Mouse (Mus musculus): ENCODE measurements around the gene F11. TPM values are rescaled to one million over a fixed set of nuclear protein-coding genes. Genes with fewer than 3 reads are reported as not detected.

F11 gene
- polyA plus RNA-seq, 1 experiment from 2014 or later = not detected

DNA sequence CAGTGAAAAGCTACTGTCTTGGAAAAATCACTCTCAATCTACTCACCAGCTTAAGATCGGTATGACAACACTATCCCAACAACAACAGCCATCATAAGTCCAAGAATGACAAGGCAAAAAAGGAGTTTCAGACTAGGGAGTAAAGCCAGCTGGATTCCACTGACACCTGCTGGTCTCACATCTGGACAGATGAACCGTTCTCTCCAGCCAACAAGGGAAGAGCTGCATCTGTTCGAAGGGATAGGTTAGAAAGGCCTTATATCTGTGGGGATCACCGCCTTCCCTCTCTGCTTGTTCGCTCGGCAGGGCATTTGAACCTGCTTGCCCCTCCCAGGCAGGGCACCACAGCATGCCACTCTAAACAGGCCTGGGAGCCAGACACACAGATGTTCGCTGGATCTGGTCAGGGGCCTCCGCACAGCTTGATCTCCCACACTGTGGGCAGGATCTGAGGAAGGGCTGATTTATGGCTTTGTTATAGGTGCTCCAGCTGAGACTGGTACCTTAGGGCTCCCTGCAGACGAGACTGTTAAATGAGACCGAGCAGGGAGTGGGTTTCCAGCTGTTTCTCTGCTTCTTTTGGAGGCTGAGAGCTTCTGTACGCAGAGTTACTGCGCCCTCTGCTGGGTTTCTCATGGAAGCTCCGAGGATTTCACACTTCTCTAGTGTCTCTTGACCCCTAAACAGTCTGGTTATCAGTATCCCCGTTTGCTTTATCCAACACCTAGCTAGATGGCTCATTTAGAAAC is 25.5 kb downstream of the F11 start:
- Histone ChIP-seq H3K9me3 (no peaks in the 10 kb centered on the region), H3K4me3 (no peak overlapping the region), H3K4me1 (no peaks in the 10 kb centered on the region), H3K9ac (replicated peaks) (no peak overlapping the region), H3K27me3 (no peaks in the 10 kb centered on the region), H3K4me2 (replicated peaks) (peak overlapping the region; percentile 27; the same call in 1 of the 2 replicates), H3K36me3 (no peaks in the 10 kb centered on the region), H3K27ac (replicated peaks) (no peak overlapping the region)
- 24% methylated on average over 14 of the region's 14 CpGs for WGBS
- peak; percentile 70 for ATAC-seq (replicated peaks)

DNA sequence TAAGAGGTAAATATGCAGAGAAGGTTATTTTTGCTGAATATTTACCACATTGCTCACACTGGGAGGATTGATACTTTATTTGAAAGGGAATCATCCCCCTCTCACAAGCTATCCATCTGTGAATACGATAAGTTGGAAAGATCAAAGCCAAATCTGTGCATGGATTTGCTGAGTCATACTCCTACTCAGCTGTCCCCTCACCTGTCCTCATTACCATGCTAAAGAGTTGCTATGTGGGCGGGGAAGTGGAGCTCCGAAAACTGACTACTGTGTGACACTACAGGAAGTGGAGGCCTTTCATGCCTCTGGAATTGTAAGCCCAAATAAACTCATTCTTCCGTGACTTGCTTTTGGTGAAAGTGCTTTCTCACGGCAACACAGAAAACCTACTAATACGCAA is 26.6 kb downstream of the F11 start:
- Histone ChIP-seq H3K36me3 (no peaks in the 10 kb centered on the region), H3K4me3 (no peak overlapping the region), H3K27ac (replicated peaks) (no peak overlapping the region), H3K9me3 (no peaks in the 10 kb centered on the region), H3K4me1 (no peaks in the 10 kb centered on the region), H3K9ac (replicated peaks) (no peak overlapping the region), H3K4me2 (replicated peaks) (no peak overlapping the region), H3K27me3 (no peaks in the 10 kb centered on the region)
- 82% methylated on average over 6 of the region's 6 CpGs for WGBS
- no peak for ATAC-seq (replicated peaks)

DNA sequence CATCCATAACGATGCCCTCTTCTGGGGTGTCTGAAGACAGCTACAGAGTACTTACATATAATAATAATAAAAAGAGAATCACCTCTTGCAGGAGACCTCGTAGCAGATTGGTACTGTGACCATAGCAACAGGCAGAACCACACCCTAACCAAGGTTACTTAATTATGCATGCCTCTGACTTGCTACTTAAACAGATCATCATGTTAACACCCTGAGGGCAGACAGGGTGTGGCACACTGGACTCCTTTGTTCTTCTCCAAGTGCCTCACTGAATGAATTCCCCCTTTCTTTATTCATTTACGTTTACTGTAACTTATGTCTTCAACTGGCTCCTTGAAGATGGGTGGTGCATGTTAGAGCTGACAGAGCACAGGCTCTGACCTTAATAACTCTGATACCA is 28.6 kb downstream of the F11 start:
- Histone ChIP-seq H3K4me1 (no peaks in the 10 kb centered on the region), H3K27ac (replicated peaks) (no peak overlapping the region), H3K9me3 (no peaks in the 10 kb centered on the region), H3K4me3 (no peak overlapping the region), H3K27me3 (no peaks in the 10 kb centered on the region), H3K9ac (replicated peaks) (no peak overlapping the region), H3K36me3 (no peaks in the 10 kb centered on the region), H3K4me2 (replicated peaks) (no peak overlapping the region)
- WGBS = 64% methylated on average over 3 of the region's 3 CpGs
- ATAC-seq (replicated peaks) = no peak

DNA sequence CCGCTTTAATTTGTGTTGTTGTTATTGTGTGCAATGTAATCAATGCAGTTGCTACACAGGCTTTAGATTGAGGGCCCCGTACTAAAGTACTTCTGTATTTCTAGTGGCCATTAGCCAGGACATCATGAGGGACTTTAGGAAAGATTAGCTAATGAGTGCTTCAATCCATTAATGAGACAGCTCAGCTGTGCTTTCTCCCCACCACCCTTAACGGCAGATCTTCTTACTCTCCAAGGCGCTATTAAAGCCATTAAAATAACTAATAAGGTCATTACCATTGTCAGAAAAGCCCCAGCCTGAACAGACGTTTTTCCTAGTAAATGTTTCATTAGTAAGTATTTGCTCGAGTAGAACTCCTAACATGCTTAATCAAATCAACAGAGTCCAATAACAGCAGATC is 59.4 kb downstream of the F11 start:
- Histone ChIP-seq H3K4me3 (no peak overlapping the region), H3K36me3 (no peaks in the 10 kb centered on the region), H3K9ac (replicated peaks) (no peak overlapping the region), H3K4me1 (peaks cover 9% of the 10 kb centered on the region), H3K27ac (replicated peaks) (no peak overlapping the region), H3K4me2 (replicated peaks) (no peak overlapping the region), H3K27me3 (no peaks in the 10 kb centered on the region), H3K9me3 (no peaks in the 10 kb centered on the region)
- 15% methylated on average over 6 of the region's 6 CpGs for WGBS
- peak; percentile 53; the same call in 1 of the 2 replicates for ATAC-seq (replicated peaks)

DNA sequence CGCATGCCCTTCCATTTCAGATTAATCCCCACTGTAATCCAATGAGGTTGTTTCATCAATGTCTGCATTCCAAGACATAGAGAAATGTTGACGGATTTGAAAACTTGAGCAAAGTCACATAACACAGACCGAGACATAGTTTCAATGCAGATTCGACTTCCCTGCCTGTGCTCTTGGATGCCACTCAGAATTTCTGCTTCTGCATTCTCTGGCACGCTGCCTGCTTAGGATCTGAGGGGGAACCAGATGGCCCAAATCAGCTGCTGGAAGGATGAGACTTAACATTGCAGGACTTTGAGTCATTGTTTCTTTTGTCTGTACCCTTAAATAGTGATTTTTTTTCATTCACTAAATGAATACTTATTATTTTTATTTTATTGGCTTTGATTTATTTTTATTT is 60.2 kb downstream of the F11 start:
- no peaks in the 10 kb centered on the region for H3K36me3 ChIP-seq
- no peak overlapping the region for H3K9ac ChIP-seq (replicated peaks)
- H3K4me2 ChIP-seq (replicated peaks) = no peak overlapping the region
- peaks cover 9% of the 10 kb centered on the region for H3K4me1 ChIP-seq
- H3K9me3 ChIP-seq = no peaks in the 10 kb centered on the region
- WGBS = 65% methylated on average over 5 of the region's 5 CpGs
- H3K4me3 ChIP-seq = no peak overlapping the region
- H3K27ac ChIP-seq (replicated peaks) = no peak overlapping the region
- H3K27me3 ChIP-seq = no peaks in the 10 kb centered on the region
- peak; percentile 74 for ATAC-seq (replicated peaks)

DNA sequence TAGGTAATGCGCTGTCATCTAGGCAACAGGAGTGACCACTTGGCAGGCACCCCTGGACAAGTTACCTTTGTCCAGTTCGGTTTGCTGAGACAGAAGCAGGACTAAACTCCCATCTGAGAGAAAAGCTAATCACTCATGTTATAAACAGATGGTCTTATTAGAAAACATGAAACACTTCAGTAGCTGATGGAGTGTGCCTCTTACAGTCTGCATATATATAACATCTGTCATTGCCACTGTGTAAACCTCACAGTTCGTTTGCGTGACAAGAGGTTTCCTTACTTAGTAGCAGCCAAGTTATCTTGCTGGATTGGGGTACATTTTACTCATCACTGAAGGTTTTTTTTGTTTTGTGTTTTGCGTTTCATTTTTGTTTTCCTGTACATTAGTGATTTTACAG is 64.5 kb downstream of the F11 start:
- ATAC-seq (replicated peaks) = peak; percentile 58; the same call in 1 of the 2 replicates
- Histone ChIP-seq H3K9ac (replicated peaks) (no peak overlapping the region), H3K4me3 (no peak overlapping the region), H3K27me3 (no peaks in the 10 kb centered on the region), H3K36me3 (no peaks in the 10 kb centered on the region), H3K9me3 (no peaks in the 10 kb centered on the region), H3K4me2 (replicated peaks) (no peak overlapping the region), H3K27ac (replicated peaks) (no peak overlapping the region), H3K4me1 (peaks cover 6% of the 10 kb centered on the region)
- WGBS = 74% methylated on average over 5 of the region's 5 CpGs

DNA sequence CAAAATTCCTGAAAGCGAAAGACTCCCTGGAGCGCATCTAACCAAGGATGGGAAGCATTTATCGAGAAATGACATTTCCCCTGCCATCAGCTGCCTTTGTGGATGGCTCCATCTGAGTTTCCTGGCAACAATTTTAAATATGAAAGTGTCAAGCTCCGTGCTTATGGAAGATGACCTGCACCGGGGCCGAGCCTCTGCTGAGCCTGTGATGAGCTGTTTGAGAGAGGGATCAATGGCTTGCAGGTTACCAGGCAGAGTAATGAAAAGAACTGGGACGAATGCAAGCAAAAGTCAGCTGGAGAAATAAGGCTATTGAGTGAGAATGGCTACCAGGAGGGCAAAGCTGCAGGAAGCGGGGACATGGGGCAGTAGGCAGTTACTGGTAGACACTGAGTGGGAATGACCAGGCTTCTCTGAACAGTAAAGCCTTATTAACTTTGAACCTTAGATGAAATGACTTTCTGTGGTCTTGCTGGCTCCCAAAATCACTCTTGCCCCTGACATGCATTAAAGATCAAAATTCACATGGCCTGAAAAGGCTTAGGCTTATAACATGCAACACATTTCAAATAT is 65.8 kb downstream of the F11 start:
- Histone ChIP-seq H3K36me3 (no peaks in the 10 kb centered on the region), H3K27me3 (no peaks in the 10 kb centered on the region), H3K4me3 (no peak overlapping the region), H3K4me1 (no peaks in the 10 kb centered on the region), H3K27ac (replicated peaks) (no peak overlapping the region), H3K9ac (replicated peaks) (no peak overlapping the region), H3K4me2 (replicated peaks) (no peak overlapping the region), H3K9me3 (no peaks in the 10 kb centered on the region)
- 78% methylated on average over 8 of the region's 8 CpGs for WGBS
- no peak for ATAC-seq (replicated peaks)

Other genes with a start within 250 kb of the F11 start
- gene Mtnr1a, start 192.9 kb downstream of the F11 start, polyA plus RNA-seq (2015; fragmentation: Nextera tagmentation; extraction: Ambion mirVana) = 0.15 TPM in 1 of 2 replicates, not detected in the other
- not detected in 2 replicates for gene Klkb1, start 32.8 kb upstream of the F11 start, polyA plus RNA-seq (2015; fragmentation: Nextera tagmentation; extraction: Ambion mirVana)
- gene Gm45753, start 46.4 kb upstream of the F11 start, polyA plus RNA-seq (2015; fragmentation: Nextera tagmentation; extraction: Ambion mirVana) = 0.11 TPM in 1 of 2 replicates, not detected in the other
- 0.56 and 0.68 TPM in 2 replicates for gene Cyp4v3, start 71.2 kb upstream of the F11 start, polyA plus RNA-seq (2015; fragmentation: Nextera tagmentation; extraction: Ambion mirVana)
- 4.5 and 5.1 TPM in 2 replicates for gene Fam149a, start 120.3 kb upstream of the F11 start, polyA plus RNA-seq (2015; fragmentation: Nextera tagmentation; extraction: Ambion mirVana)
- 0.93 and 0.94 TPM in 2 replicates for gene Tlr3, start 149.0 kb upstream of the F11 start, polyA plus RNA-seq (2015; fragmentation: Nextera tagmentation; extraction: Ambion mirVana)
- gene Sorbs2, start 245.8 kb upstream of the F11 start, polyA plus RNA-seq (2015; fragmentation: Nextera tagmentation; extraction: Ambion mirVana) = 100 and 106 TPM in 2 replicates